Mouse (Mus musculus) effector memory CD4-positive, alpha-beta T cell, adult 7 months (primary cell): ENCODE measurements around the gene Tctn3. TPM values are rescaled to one million over a fixed set of nuclear protein-coding genes. Genes with fewer than 3 reads are reported as not detected.

Experiments used
- polyA plus RNA-seq: library from polyadenylated mRNA; unstranded; fragments of 100-300 nt; shearing (Covaris generic); gene quantifications from one replicate; pipeline ENCODE4 v1.2.1, GENCODE M21; 2017

The Tctn3 gene
- 8.0 TPM for polyA plus RNA-seq

GRCm38 (mm10) chr19:40611830-40612506 lies at the start of gene Tctn3, which contains the start of gene Entpd1:
Gene Tctn3, minus strand, starts transcription at chr19:40612233.
Gene Entpd1, plus strand, starts transcription at chr19:40612366.

DNA sequence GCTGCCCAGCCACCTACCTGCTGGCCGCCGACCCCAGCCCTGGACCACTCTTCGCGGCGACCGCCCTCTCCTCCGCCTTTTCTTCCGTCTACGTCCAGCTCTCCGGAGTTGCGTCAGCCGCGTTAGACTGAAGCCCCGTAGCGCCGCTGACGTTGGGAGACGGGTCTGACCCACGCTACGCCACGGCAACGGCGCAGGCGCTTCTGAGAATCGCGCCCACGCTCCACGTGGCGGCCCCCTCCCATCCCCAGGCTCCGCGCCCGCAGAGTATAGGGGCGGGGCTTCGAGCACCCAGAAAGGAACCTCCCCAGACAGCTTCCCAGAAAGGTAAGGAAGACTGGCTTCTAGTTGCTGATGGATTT lies 23.8 kb downstream of the Tctn3 start, which contains the start of gene Aldh18a1:
Aldh18a1 (minus strand) TSS at position 171 of the 362 bp plus-strand sequence.

Other genes starting within 250 kb of the Tctn3 start
- 22.8 TPM for gene Sorbs1, start 98.5 kb downstream of the Tctn3 start, polyA plus RNA-seq
- 43.0 TPM for gene Aldh18a1, start 23.8 kb downstream of the Tctn3 start, polyA plus RNA-seq
- 8.2 TPM for gene Entpd1, start 133 bp upstream of the Tctn3 start, polyA plus RNA-seq
- gene Cc2d2b, start 136.5 kb upstream of the Tctn3 start, polyA plus RNA-seq: 0.35 TPM
- 0.98 TPM for gene Ccnj, start 219.0 kb upstream of the Tctn3 start, polyA plus RNA-seq